Mouse (Mus musculus) heart, postnatal 10 days (tissue): Measurements from ENCODE around the gene Flnb. TPM values are rescaled to one million over a fixed set of nuclear protein-coding genes. Genes with fewer than 3 reads are reported as not detected.

Experiments used
- DNase-seq, 2 experiments: peaks; one replicate each; pipeline ENCODE4 v3.0.0; 2021
- intact Hi-C: fragments of 180-260 bp; cut with DNase I; formaldehyde crosslinking; loops from one replicate; pipeline ENCODE4 v1.15.1; 2025
- total RNA-seq, 2 experiments: library from RNA; stranded (reverse); gene quantifications; 2 replicates each; pipeline ENCODE4 v1.2.3; 2021

The Flnb gene
- total RNA-seq, 2 experiments from 2014 or later, result 40.5 to 43.6 TPM

DNA sequence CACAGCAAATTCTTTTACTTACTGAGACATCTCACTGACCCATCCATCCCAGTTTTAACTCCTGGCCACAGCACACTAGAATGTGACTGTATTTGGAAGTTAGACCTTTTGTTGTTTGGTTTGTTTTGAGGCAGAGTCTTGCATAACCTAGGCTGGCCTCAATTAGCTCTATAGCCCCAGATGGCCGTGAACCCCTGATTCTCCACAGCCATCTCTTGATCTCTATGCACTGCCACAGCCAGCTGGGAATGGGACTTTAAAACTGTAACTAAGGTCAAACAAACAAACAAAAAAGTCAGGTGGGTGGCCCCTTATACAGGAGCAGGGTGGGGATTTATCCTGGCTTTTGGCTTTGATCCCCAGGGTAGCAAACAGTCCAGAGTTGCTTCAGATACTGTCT lies 156.9 kb downstream of the Flnb start:
- no peak for DNase-seq
- intact Hi-C loops, result no loop called here

DNA sequence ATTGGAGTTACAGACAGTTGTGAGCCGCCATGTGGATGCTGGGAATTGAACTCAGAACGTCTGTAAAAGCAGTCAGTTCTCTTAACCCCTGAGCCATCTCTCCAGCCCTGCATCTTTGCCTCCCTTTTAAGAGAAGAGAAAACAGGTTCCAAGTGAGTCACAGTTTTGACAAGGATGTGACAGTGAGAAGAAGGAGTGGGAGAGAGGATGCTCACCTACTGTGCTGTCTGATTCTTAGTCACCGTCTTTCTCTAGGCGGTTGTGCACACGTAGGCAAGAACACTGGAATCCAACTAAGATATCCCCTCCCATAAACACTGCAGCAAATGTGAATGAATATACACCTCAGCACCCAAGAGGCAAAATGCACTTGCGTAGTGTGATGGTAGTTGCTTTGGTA lies 157.4 kb downstream of the Flnb start:
- intact Hi-C loops, result no loop called here
- no peak for DNase-seq

DNA sequence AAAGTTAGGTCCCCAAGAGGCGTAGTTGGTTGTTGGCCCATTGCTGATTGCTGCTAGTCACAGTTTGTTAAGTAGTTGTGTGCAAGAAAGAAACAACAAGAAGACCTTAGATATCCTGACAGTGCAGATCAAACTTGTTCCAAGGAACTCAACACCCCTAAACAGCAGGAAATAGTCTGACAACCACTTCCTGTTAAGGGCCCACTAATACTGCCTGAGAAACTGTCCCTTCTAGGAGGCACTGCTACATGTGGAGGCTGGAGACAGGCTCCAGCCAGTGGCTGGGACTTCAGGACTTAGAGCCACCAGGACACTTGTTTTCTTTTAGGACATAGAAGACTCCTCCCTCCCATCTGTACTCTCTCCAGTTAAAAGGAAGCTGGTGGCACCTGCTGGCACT lies 159.7 kb downstream of the Flnb start:
- intact Hi-C loops, result no loop called here

DNA sequence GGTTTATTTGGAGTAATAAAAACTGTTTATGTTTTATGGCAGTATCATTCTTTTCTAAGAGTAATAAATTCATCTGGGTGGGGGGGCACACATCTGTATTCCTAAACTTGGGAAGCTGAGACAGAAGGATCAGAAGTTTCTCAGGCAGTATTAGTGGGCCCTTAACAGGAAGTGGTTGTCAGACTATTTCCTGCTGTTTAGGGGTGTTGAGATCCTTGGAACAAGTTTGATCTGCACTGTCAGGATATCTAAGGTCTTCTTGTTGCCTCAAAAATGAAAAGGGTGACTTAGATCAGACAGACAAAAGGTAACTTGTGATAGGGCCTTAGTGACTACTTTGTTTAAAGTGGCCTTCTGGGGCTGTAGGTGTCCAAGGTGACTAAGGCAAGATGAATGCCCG lies 160.4 kb downstream of the Flnb start:
- intact Hi-C loops, result no loop called here
- DNase-seq, result no peak

More for the DNA sequence above, 159.7 kb downstream of the Flnb start:
- DNase-seq, result no peak

DNA sequence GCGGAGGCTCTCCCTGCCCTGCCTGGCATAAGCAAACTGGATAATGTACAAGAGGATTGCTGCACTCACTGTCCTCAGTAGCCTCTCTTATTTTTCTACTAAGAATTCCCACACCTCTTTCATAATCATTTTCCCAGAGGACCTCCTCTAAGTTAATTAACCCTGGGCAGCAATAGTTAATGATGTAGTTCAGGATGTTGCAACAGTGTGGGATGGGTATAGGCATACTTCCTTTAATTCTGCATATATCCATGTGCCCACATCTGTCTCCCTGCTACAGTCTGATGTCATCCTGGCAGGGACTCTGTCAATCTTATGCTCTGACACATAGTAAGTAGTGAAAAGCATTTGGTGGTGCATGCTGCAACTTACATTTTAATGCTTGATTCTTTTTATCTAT lies 163.5 kb downstream of the Flnb start:
- DNase-seq, result no peak
- intact Hi-C loops, result no loop called here

DNA sequence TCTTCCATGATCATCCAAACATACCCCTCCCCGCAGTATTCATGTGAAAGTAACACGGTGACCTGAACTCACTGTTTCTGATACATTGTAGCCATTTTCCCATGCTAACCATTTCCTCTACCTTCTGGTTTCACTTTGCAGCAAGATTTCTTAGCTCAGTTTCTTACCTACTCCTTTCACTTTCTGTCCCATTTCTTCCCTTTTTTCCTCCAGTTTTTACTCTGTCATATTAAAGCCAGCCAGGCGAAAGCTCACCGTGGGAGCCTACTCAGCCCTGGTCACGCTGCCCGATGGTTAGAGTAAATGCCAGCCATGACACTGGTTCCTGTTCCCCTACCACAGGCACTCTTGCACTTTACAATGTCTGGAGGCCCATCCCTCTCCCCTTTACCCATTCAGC lies 169.2 kb downstream of the Flnb start:
- DNase-seq, result no peak
- intact Hi-C loops, result no loop called here

DNA sequence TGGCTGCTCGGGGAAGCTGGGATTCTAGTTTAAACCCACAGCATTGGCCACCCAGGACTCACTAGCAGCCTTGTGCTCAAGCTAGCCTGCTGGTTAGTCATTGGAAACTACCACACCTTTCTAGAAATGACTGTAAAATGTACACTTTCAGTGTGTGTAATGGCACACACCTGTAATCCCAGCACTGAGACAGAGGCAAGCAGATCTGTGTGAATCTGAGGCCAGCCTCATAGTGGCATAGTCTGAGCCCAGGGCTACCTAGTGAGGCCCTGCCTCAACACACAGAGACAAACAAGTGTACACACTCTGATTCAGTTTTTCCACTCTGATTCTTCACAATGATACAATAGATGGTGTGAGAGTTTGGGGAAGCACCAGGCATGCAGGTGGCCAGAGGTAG lies 171.6 kb downstream of the Flnb start:
- no peak for DNase-seq
- intact Hi-C loops, result no loop called here

DNA sequence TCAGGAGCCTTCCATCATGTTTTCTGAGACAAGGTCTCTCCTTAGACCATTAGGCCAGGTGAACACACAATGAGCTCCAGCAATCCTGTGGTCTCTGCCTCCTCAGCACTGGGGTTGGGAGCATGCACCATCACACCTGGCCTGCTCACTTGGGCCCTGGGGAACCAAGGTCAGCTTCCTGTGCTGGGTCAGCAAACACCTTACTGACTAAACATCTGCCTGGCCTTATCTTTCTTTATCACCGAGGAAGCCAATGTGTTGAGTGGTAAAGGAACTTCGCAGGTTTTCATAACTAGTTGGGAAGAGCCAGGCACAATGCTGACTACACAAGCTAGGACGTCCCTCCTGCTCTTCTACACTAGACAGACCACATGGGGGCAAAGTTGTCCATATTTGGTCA lies 172.2 kb downstream of the Flnb start:
- intact Hi-C loops, result no loop called here

DNA sequence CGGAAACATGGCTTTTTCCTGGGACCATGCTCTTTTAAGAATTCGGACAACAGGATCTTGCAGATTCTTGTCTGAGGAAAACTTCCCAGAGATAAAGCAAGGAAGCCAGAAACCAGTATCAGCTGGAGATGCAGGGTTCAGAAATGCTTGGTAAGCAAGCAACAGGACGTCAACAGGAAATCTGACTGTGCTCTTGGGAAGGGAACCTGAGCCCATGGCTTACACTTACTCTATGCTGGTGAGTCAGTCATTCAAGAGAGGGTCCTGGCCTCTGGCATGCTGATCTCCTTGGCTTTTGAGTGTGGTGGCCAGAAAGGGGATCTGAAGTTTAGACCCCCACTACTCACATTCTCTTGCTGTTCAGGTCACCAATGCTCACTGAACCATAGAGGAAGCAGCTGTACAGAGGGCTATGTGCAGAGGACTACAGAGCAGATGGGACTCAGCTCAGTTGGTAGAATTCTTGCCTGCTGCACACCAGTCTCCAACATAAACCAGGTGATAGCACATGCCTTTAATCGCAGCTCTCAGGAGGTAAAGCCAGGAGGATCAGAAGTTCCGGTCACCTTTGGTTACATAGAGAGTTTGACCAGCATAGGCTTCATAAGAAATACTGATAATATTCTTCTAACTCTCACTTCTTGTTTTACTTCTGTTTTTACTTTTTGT lies 173.5 kb downstream of the Flnb start:
- no peak for DNase-seq
- intact Hi-C loops, result no loop called here

More for the DNA sequence above, 172.2 kb downstream of the Flnb start:
- DNase-seq, result no peak

DNA sequence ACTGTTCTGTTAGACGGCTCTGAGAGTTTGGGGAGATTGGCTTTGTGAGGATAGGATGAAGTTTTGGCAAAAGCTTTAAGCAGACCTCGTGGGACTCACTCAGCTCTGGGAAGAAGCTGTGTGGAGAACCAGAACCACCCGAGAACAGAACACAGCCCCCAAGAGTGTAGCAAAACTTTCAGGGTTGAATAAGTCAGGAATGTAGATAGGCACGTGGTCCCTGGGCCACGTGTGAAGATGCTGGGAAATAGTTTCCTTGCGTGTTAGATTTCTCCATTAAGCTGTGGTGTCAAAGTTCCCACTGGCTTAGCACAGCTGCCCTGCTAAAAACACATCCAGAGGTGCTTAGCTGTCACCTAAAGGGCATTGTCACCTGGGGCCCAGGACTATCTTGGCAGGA lies 174.4 kb downstream of the Flnb start:
- intact Hi-C loops, result no loop called here
- no peak for DNase-seq

DNA sequence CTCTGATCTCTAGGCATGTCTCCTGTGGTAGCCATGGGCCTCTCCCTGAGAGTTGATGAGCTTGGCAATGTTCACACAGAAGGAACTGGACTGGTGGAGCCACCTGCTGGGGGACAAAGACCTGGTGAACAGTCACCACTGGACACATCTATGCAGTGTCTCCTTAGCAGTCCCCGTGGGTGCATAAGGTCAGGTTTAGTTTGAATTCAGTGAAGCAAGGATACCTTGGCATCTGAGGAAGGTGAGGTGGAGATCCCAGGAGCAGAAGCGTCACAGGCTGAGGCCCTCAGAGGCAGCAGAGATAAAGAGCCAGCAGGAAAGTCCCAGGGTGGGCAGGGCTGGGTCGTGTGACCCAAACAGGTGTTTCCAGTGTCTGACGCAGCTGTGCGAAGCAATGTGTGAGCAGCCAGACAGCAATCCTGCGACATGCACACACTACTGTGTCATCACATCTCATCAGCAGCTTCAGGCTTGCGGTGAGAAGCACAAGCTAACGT lies 176.6 kb downstream of the Flnb start, which contains the start of gene Dnase1l3:
TSS of gene Dnase1l3 (minus strand) at position 303 of the 497 bp plus-strand sequence.
- DNase-seq, result peak; percentile 61 to 76
- intact Hi-C loops, result loop anchor here (1.0 kb wide), 2 partner anchors 30 to 177 kb away; partner anchors contain the start of gene Flnb

DNA sequence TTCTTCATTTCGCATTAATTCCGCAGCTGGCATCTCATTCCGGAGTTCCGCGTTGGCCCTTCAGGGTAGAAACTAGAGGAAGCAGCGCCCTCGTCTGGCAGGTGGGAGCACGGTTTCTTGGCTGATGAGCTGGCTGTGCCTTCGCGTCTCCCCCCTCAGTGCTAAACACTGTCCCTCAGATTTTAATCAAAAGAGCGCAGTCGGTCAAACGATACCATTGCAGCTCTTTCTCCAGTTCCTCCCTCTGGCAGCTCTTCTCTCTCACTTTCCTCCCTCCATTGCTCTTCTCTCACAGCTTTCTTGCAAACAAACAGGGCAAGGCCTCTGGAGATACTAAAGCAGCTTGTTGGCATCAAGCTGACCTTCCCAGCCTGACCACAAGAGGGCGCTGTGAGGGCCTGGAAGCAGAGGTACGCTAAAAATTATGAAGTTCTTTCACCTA lies 179.5 kb downstream of the Flnb start:
- peak; percentile 90 to 94 for DNase-seq
- intact Hi-C loops, result loop anchor here (2.0 kb wide), 1 partner anchor 48 kb away; no protein-coding TSS in a partner anchor

DNA sequence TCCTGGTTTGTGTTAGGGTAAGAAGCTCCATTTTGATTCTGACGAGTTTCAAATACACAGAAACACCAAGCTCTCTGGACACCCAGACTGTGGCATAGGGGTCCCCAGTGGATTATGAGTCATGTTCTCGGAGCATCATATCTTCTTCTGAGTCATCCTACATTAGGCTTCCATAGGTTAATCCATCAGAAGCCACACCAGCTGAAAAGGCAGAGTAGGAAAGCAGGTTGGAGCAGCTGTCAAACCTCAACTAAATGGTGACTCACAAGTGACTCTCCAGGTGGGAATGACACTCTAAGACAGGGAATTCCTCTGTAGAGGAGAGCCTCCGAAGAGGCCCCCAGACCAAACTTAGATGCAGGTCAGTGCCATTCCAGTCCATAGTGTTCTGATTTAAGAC lies 181.3 kb downstream of the Flnb start:
- no peak for DNase-seq
- intact Hi-C loops, result no loop called here

DNA sequence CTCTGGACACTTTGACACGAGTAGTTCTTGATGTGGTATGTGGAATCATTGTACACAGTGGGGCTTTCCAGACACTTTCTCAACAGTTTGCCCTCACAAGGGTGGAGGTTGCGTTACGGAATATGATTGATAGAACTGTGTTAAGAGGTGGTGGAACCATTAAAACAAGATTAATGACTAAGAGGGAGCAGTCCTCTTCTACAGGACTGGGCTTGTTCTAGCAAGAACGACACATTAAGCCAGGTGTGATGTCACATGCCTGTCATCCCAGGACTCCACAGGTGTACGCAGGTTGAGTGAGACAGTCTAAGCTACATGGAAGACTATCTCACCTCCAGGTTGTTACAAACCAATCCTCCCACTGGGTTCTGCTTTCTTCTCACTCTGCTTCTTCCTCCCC lies 181.7 kb downstream of the Flnb start:
- intact Hi-C loops, result no loop called here
- DNase-seq, result no peak

DNA sequence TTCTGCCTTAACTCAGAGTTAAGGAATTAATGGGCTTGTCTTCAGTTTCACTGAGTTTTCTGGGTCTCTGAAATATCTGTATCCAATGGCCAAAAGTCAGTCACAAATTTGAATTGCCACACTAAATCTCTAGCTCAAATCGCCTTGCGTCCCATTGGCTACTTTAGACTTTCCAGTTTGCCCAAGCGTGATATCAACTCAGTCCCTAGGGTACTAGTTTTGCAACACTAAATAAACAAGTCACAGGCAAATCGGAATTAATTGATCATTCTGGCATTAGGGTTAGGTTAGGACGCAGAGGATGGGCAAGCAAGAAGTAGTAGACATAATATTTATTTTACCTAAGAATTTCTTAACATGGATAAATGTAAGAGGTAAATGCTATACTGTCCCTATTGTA lies 182.5 kb downstream of the Flnb start:
- intact Hi-C loops, result no loop called here
- DNase-seq, result no peak

Other genes starting within 250 kb of the Flnb start
- 1 to 10 TPM; 4.0 to 5.0 TPM for gene Gm3558, start 249.4 kb upstream of the Flnb start, total RNA-seq
- not detected for gene Gm10338, start 222.4 kb upstream of the Flnb start, total RNA-seq
- not detected for gene Gm10128, start 174.0 kb upstream of the Flnb start, total RNA-seq
- not detected for gene Gm26661, start 26.4 kb upstream of the Flnb start, total RNA-seq
- not detected for gene Gm45521, start 139.3 kb downstream of the Flnb start, total RNA-seq
- not detected for gene Dnase1l3, start 176.6 kb downstream of the Flnb start, total RNA-seq
- 1 to 10 TPM; 8.0 TPM for gene Abhd6, start 184.9 kb downstream of the Flnb start, total RNA-seq